Mouse (Mus musculus) liver, adult 2 months (tissue): ENCODE data around the gene Gm6793. TPM values are rescaled to one million over a fixed set of nuclear protein-coding genes. Genes with fewer than 3 reads are reported as not detected.
A peak's percentile ranks its signal among the peaks of the same experiment; 100 is the strongest.

Source experiments
- DNase-seq: peaks from one replicate; pipeline ENCODE4 v3.0.0-alpha.2; 2011; ENCODE audit warnings: low read depth, low spot score; ENCODE audit errors: extremely low read depth
- H3K27ac ChIP-seq: fragments of 200-500 bp; replicated peaks from 2 replicates; pipeline ENCODE4 v1.5.1; 2012; ENCODE audit warnings: low read depth, mild to moderate bottlenecking, control low read depth, inconsistent platforms, low read length; ENCODE audit not compliant: insufficient read depth
- H3K27me3 ChIP-seq: fragments of 200-500 bp; 2 replicates; pipeline ENCODE4 v1.6.1; 2012; ENCODE audit warnings: mild to moderate bottlenecking, moderate library complexity, low read length, inconsistent platforms; ENCODE audit not compliant: control insufficient read depth, insufficient read depth
- H3K36me3 ChIP-seq: fragments of 200-500 bp; 2 replicates; pipeline ENCODE4 v1.6.1; 2012; ENCODE audit warnings: low read length, inconsistent platforms; ENCODE audit not compliant: control insufficient read depth, insufficient read depth
- H3K4me1 ChIP-seq: fragments of 200-500 bp; 2 replicates; pipeline ENCODE4 v1.6.1; 2011; ENCODE audit warnings: low read length; ENCODE audit not compliant: control insufficient read depth, insufficient read depth
- H3K4me3 ChIP-seq: fragments of 200-500 bp; 2 replicates; pipeline ENCODE4 v1.5.1; 2011; ENCODE audit warnings: low read depth, mild to moderate bottlenecking, control low read depth, low read length, moderate library complexity; ENCODE audit not compliant: insufficient read depth
- H3K79me2 ChIP-seq: fragments of 200-500 bp; 2 replicates; pipeline ENCODE4 v1.6.1; 2012; ENCODE audit warnings: inconsistent platforms, mild to moderate bottlenecking, low read length, moderate library complexity; ENCODE audit not compliant: control insufficient read depth, insufficient read depth
- H3K9ac ChIP-seq: fragments of 200-500 bp; 2 replicates; pipeline ENCODE4 v1.6.1; 2012; ENCODE audit warnings: low read depth, mild to moderate bottlenecking, control low read depth, inconsistent platforms, low read length
- CTCF ChIP-seq: fragments of 200-500 bp; IDR thresholded peaks from 2 replicates; pipeline ENCODE4 v1.5.1; 2011; ENCODE audit warnings: low read depth, low read length, control low read depth
- POLR2A ChIP-seq: fragments of 200-500 bp; IDR thresholded peaks from 2 replicates; pipeline ENCODE4 v1.6.1; 2011; ENCODE audit warnings: low read length, control low read depth; ENCODE audit not compliant: insufficient read depth; ENCODE audit errors: extremely low read depth
- WGBS: fragments of 180-500 bp; shearing (Covaris S2); methylation state at CpG from one replicate; pipeline ENCODE4 v1.1.7; 2018; 5-methylcytosine and 5-hydroxymethylcytosine counted together
- polyA plus RNA-seq: library from polyadenylated mRNA; depleted of rRNA; stranded (reverse); fragments of >200 nt; gene quantifications from 2 replicates; pipeline ENCODE4 v1.2.3, GENCODE M21; 2012
- total RNA-seq: library from RNA; depleted of rRNA; stranded (reverse); fragments of >200 nt; gene quantifications from 2 replicates; pipeline ENCODE4 v1.2.3, GENCODE M21; 2014

Gm6793 gene
- total and polyA plus RNA-seq, 2 experiments = not detected

GRCm38 (mm10) chr8:112005601-112006000 is 9.2 kb downstream of the Gm6793 start:
- Histone ChIP-seq H3K9ac (no peak overlapping the region), H3K79me2 (peaks cover 5% of the 10 kb centered on the region; the same call in 1 of the 2 replicates), H3K27me3 (no peaks in the 10 kb centered on the region), H3K4me3 (no peak overlapping the region), H3K36me3 (peaks cover 33% of the 10 kb centered on the region), H3K4me1 (no peaks in the 10 kb centered on the region; the same call in 1 of the 2 replicates), H3K27ac (no peak overlapping the region)
- DNase-seq = no peak
- WGBS = 97% methylated on average over 6 of the region's 6 CpGs
- TF ChIP-seq POLR2A (no peak), CTCF (no peak)

- Histone ChIP-seq H3K27me3 (no peaks in the 10 kb centered on the region), H3K27ac (no peak overlapping the region), H3K9ac (no peak overlapping the region), H3K79me2 (peaks cover 4% of the 10 kb centered on the region; the same call in 1 of the 2 replicates), H3K4me3 (no peak overlapping the region), H3K4me1 (no peaks in the 10 kb centered on the region), H3K36me3 (peaks cover 42% of the 10 kb centered on the region)
- DNase-seq = no peak
- no peak for TF ChIP-seq POLR2A
- TF ChIP-seq CTCF = no peak
Observed at GRCm38 (mm10) chr8:112004754-112005153, 10.1 kb downstream of the Gm6793 start.

GRCm38 (mm10) chr8:111992703-111993039 is 22.2 kb downstream of the Gm6793 start:
- Histone ChIP-seq H3K27me3 (no peaks in the 10 kb centered on the region), H3K27ac (no peak overlapping the region), H3K9ac (no peak overlapping the region), H3K4me3 (no peak overlapping the region), H3K36me3 (peaks cover 25% of the 10 kb centered on the region), H3K79me2 (no peaks in the 10 kb centered on the region; the same call in 1 of the 2 replicates), H3K4me1 (no peaks in the 10 kb centered on the region)
- no peak for DNase-seq
- 69% methylated on average over 3 of the region's 3 CpGs for WGBS
- TF ChIP-seq POLR2A = no peak
- no peak for TF ChIP-seq CTCF

GRCm38 (mm10) chr8:111992013-111992702 is 22.7 kb downstream of the Gm6793 start, which contains the start of gene Adat1:
TSS of gene Adat1 (minus strand) at chr8:111992302.
- no peaks in the 10 kb centered on the region for H3K27me3 ChIP-seq
- H3K27ac ChIP-seq = peak within 1 kb of the TSS; percentile 52
- peak within 1 kb of the TSS; percentile 99 for H3K4me3 ChIP-seq
- WGBS = 3% methylated on average over 33 of the region's 33 CpGs
- no peaks in the 10 kb centered on the region for H3K4me1 ChIP-seq
- peaks cover 24% of the 10 kb centered on the region for H3K36me3 ChIP-seq
- H3K79me2 ChIP-seq = no peaks in the 10 kb centered on the region; the same call in 1 of the 2 replicates
- TF ChIP-seq POLR2A (peak; percentile 50; the same call in 1 of the 2 replicates), CTCF (no peak)
- DNase-seq = peak; percentile 81
- peak within 1 kb of the TSS; percentile 91 for H3K9ac ChIP-seq

- H3K79me2 ChIP-seq = no peaks in the 10 kb centered on the region; the same call in 1 of the 2 replicates
- no peaks in the 10 kb centered on the region for H3K4me1 ChIP-seq
- H3K27me3 ChIP-seq = no peaks in the 10 kb centered on the region
- peaks cover 21% of the 10 kb centered on the region for H3K36me3 ChIP-seq
- H3K9ac ChIP-seq = no peak overlapping the region; the same call in 1 of the 2 replicates
- no peak for DNase-seq
- TF ChIP-seq CTCF (no peak), POLR2A (no peak)
- H3K27ac ChIP-seq = no peak overlapping the region
- 53% methylated on average over 8 of the region's 8 CpGs for WGBS
- peak overlapping the region; percentile 99; the same call in 1 of the 2 replicates for H3K4me3 ChIP-seq
Observed at GRCm38 (mm10) chr8:111991278-111991677, 23.6 kb downstream of the Gm6793 start.

GRCm38 (mm10) chr8:111989911-111990310 is 24.9 kb downstream of the Gm6793 start:
- no peaks in the 10 kb centered on the region for H3K4me1 ChIP-seq
- no peaks in the 10 kb centered on the region; the same call in 1 of the 2 replicates for H3K79me2 ChIP-seq
- TF ChIP-seq POLR2A (no peak), CTCF (peak; percentile 86)
- peaks cover 19% of the 10 kb centered on the region for H3K36me3 ChIP-seq
- no peak overlapping the region for H3K4me3 ChIP-seq
- peak; percentile 54 for DNase-seq
- WGBS = 8% methylated on average over 7 of the region's 7 CpGs
- no peaks in the 10 kb centered on the region for H3K27me3 ChIP-seq
- no peak overlapping the region for H3K27ac ChIP-seq
- H3K9ac ChIP-seq = no peak overlapping the region
